Mouse (Mus musculus) embryonic facial prominence, embryonic 15.5 days (tissue): Measurements from ENCODE around the gene Kctd20. TPM values are rescaled to one million over a fixed set of nuclear protein-coding genes. Genes with fewer than 3 reads are reported as not detected.

ENCODE experiments used
- ATAC-seq: fragments of 200-750 bp; cut with Nextera tagmentation; 2 replicates; pipeline ENCODE4 v1.8.0; 2017; ENCODE audit warnings: low read depth, moderate TSS enrichment; ENCODE audit not compliant: insufficient number of reproducible peaks, low FRiP score, low TSS enrichment
- H3K27ac ChIP-seq: fragments of 300-500 bp; sonication (generic); replicated peaks from 2 replicates; pipeline ENCODE4 v1.5.1; 2015; ENCODE audit warnings: mild to moderate bottlenecking, inconsistent platforms
- H3K27me3 ChIP-seq: fragments of 300-500 bp; sonication (generic); 2 replicates; pipeline ENCODE4 v1.6.1; 2015; ENCODE audit warnings: inconsistent platforms
- H3K36me3 ChIP-seq: fragments of 300-500 bp; sonication (generic); 2 replicates; pipeline ENCODE4 v1.6.1; 2015; ENCODE audit warnings: mild to moderate bottlenecking, inconsistent platforms
- H3K4me1 ChIP-seq: fragments of 300-500 bp; sonication (generic); 2 replicates; pipeline ENCODE4 v1.6.1; 2015; ENCODE audit warnings: inconsistent platforms
- H3K4me2 ChIP-seq: fragments of 300-500 bp; sonication (generic); replicated peaks from 2 replicates; pipeline ENCODE4 v1.6.1; 2015; ENCODE audit warnings: mild to moderate bottlenecking, inconsistent platforms
- H3K4me3 ChIP-seq: fragments of 300-500 bp; sonication (generic); replicated peaks from 2 replicates; pipeline ENCODE4 v1.5.1; 2015; ENCODE audit warnings: mild to moderate bottlenecking, inconsistent platforms
- H3K9ac ChIP-seq: fragments of 300-500 bp; sonication (generic); 2 replicates; pipeline ENCODE4 v1.6.1; 2015; ENCODE audit warnings: inconsistent platforms
- H3K9me3 ChIP-seq: fragments of 300-500 bp; sonication (generic); replicated peaks from 2 replicates; pipeline ENCODE4 v1.6.1; 2016; ENCODE audit warnings: inconsistent platforms
- WGBS: fragments of 180-500 bp; shearing (Covaris S2); methylation state at CpG from one replicate; pipeline ENCODE4 v1.1.7; 2015; 5-methylcytosine and 5-hydroxymethylcytosine counted together
- polyA plus RNA-seq: library from polyadenylated mRNA; unstranded; fragments of >200 nt; fragmentation: Nextera tagmentation; extraction: Ambion mirVana; gene quantifications from 2 replicates; pipeline ENCODE4 v1.2.1, GENCODE M21; 2015

The Kctd20 gene
- polyA plus RNA-seq, result 88.2 and 90.9 TPM in 2 replicates

- H3K4me2 ChIP-seq, result peak within 1 kb of the TSS; percentile 72
- H3K27me3 ChIP-seq, result no peaks in the 10 kb centered on the region
- peak within 1 kb of the TSS; percentile 88 for H3K9ac ChIP-seq
- peak within 1 kb of the TSS; percentile 98 for H3K27ac ChIP-seq
- H3K4me1 ChIP-seq, result peaks cover 20% of the 10 kb centered on the region
- H3K36me3 ChIP-seq, result no peaks in the 10 kb centered on the region
- ATAC-seq, result peak; percentile 88
- no peaks in the 10 kb centered on the region for H3K9me3 ChIP-seq
- under 1% methylated on average over 68 of the region's 80 CpGs for WGBS
- H3K4me3 ChIP-seq, result peak within 1 kb of the TSS; percentile 80
Observed at GRCm38 (mm10) chr17:28951831-28952799, at the start of gene Kctd20. Gene Kctd20 (plus strand): TSS chr17:28951950.

- Histone ChIP-seq H3K9me3 (no peaks in the 10 kb centered on the region), H3K4me2 (no peak overlapping the region), H3K4me1 (peaks cover 20% of the 10 kb centered on the region), H3K36me3 (no peaks in the 10 kb centered on the region), H3K4me3 (no peak overlapping the region), H3K27ac (no peak overlapping the region), H3K27me3 (0 out of 2 replicates have a peak, but pooled peaks cover 6% of the 10 kb centered on the region), H3K9ac (no peak overlapping the region)
- 25% methylated on average over 23 of the region's 23 CpGs for WGBS
- ATAC-seq, result 0 out of 2 replicates have a peak, but pooled peaks have one; percentile 13
Observed at GRCm38 (mm10) chr17:28904546-28905376, 47.0 kb upstream of the Kctd20 start.

- Histone ChIP-seq H3K4me3 (no peak overlapping the region), H3K27me3 (peaks cover 11% of the 10 kb centered on the region), H3K27ac (no peak overlapping the region), H3K9ac (no peak overlapping the region), H3K4me1 (peaks cover 23% of the 10 kb centered on the region), H3K9me3 (no peaks in the 10 kb centered on the region), H3K36me3 (no peaks in the 10 kb centered on the region), H3K4me2 (no peak overlapping the region)
- no peak for ATAC-seq
- 65% methylated on average over 13 of the region's 13 CpGs for WGBS
Observed at GRCm38 (mm10) chr17:28905377-28905916, 46.3 kb upstream of the Kctd20 start.

GRCm38 (mm10) chr17:28907959-28908358 lies 43.8 kb upstream of the Kctd20 start:
- no peaks in the 10 kb centered on the region for H3K36me3 ChIP-seq
- H3K27me3 ChIP-seq, result peaks cover 11% of the 10 kb centered on the region
- no peak overlapping the region for H3K4me2 ChIP-seq
- H3K4me3 ChIP-seq, result no peak overlapping the region
- no peaks in the 10 kb centered on the region for H3K9me3 ChIP-seq
- 70% methylated on average over 7 of the region's 7 CpGs for WGBS
- no peak overlapping the region for H3K9ac ChIP-seq
- no peak overlapping the region for H3K27ac ChIP-seq
- no peak for ATAC-seq
- peaks cover 23% of the 10 kb centered on the region for H3K4me1 ChIP-seq

GRCm38 (mm10) chr17:28909252-28909941 lies 42.4 kb upstream of the Kctd20 start:
- Histone ChIP-seq H3K4me3 (peak overlapping the region; percentile 27), H3K27me3 (peaks cover 11% of the 10 kb centered on the region), H3K4me2 (peak overlapping the region; percentile 58), H3K36me3 (no peaks in the 10 kb centered on the region), H3K4me1 (peaks cover 22% of the 10 kb centered on the region), H3K27ac (no peak overlapping the region), H3K9ac (no peak overlapping the region), H3K9me3 (no peaks in the 10 kb centered on the region)
- 7% methylated on average over 29 of the region's 29 CpGs for WGBS
- ATAC-seq, result no peak

- Histone ChIP-seq H3K4me3 (peak overlapping the region; percentile 27; the same call in 1 of the 2 replicates), H3K9ac (no peak overlapping the region), H3K27ac (no peak overlapping the region), H3K36me3 (no peaks in the 10 kb centered on the region), H3K4me1 (peaks cover 15% of the 10 kb centered on the region), H3K4me2 (peak overlapping the region; percentile 58; the same call in 1 of the 2 replicates), H3K9me3 (no peaks in the 10 kb centered on the region), H3K27me3 (peaks cover 11% of the 10 kb centered on the region)
- ATAC-seq, result no peak
- 26% methylated on average over 7 of the region's 7 CpGs for WGBS
Observed at GRCm38 (mm10) chr17:28910139-28910538, 41.6 kb upstream of the Kctd20 start.

- Histone ChIP-seq H3K4me3 (no peak overlapping the region), H3K4me2 (no peak overlapping the region), H3K36me3 (no peaks in the 10 kb centered on the region), H3K27me3 (peaks cover 11% of the 10 kb centered on the region), H3K27ac (no peak overlapping the region), H3K9me3 (no peaks in the 10 kb centered on the region), H3K9ac (no peak overlapping the region), H3K4me1 (peaks cover 11% of the 10 kb centered on the region)
- WGBS, result 71% methylated on average over 5 of the region's 5 CpGs
- no peak for ATAC-seq
Observed at GRCm38 (mm10) chr17:28913200-28913599, 38.5 kb upstream of the Kctd20 start.

- Histone ChIP-seq H3K27ac (no peak overlapping the region), H3K36me3 (no peaks in the 10 kb centered on the region), H3K4me2 (no peak overlapping the region), H3K27me3 (peaks cover 11% of the 10 kb centered on the region), H3K9me3 (no peaks in the 10 kb centered on the region), H3K9ac (no peak overlapping the region), H3K4me1 (peaks cover 11% of the 10 kb centered on the region), H3K4me3 (no peak overlapping the region)
- WGBS, result 77% methylated on average over 6 of the region's 6 CpGs
- ATAC-seq, result no peak
Observed at GRCm38 (mm10) chr17:28913940-28914339, 37.8 kb upstream of the Kctd20 start.

- Histone ChIP-seq H3K27ac (no peak within 1 kb of the TSS), H3K4me3 (no peak within 1 kb of the TSS), H3K4me1 (no peaks in the 10 kb centered on the region), H3K9ac (no peak within 1 kb of the TSS), H3K36me3 (no peaks in the 10 kb centered on the region), H3K9me3 (no peaks in the 10 kb centered on the region), H3K27me3 (peaks cover 2% of the 10 kb centered on the region), H3K4me2 (no peak within 1 kb of the TSS)
- no peak for ATAC-seq
- 55% methylated on average over 12 of the region's 12 CpGs for WGBS
Observed at GRCm38 (mm10) chr17:28915060-28915628, 36.6 kb upstream of the Kctd20 start, which contains the start of gene 4930539E08Rik. Gene 4930539E08Rik (minus strand): TSS chr17:28915324.

GRCm38 (mm10) chr17:28916520-28916919 lies 35.2 kb upstream of the Kctd20 start:
- H3K4me2 ChIP-seq, result no peak overlapping the region
- WGBS, result 96% methylated on average over 1 of the region's 1 CpGs
- no peak for ATAC-seq

More at GRCm38 (mm10) chr17:28916520-28916919, 35.2 kb upstream of the Kctd20 start:
- Histone ChIP-seq H3K27ac (no peak overlapping the region), H3K9ac (no peak overlapping the region), H3K4me3 (no peak overlapping the region), H3K4me1 (no peaks in the 10 kb centered on the region), H3K9me3 (no peaks in the 10 kb centered on the region), H3K36me3 (no peaks in the 10 kb centered on the region), H3K27me3 (no peaks in the 10 kb centered on the region)
